Mouse (Mus musculus): ENCODE results near the gene Fam189b. TPM values are rescaled to one million over a fixed set of nuclear protein-coding genes. Genes with fewer than 3 reads are reported as not detected.

Fam189b gene
- polyA plus RNA-seq, 2 experiments: 34.5 to 95.5 TPM

DNA sequence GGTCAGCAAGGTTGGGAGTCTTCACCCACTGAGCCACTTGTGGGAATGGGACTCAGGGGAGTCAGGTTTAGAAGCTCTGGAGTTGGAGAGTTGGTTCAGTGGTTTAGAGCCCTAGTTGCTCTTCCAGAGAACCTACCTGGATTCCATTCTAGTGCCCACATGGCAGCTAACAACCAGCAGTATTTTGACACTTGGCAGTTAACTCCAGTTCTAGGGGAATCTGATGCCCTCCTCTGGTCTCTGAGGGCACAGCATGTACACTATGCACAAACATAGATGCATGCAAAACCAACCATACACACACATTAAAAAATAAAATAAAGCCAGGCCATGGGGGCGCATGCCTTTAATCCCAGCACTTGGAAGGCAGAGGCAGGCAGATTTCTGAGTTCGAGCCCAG, 10.9 kb downstream of the Fam189b start:
- ATAC-seq (ENCODE audit: low FRiP score, low read depth) (no peak), DNase-seq (ENCODE audit: low spot score) (no peak)
- Histone ChIP-seq H3K36me3 (ENCODE audit: control insufficient read depth, insufficient read depth, low read length) (peaks cover 2% of the 10 kb centered on the region), H3K4me2 (replicated peaks; ENCODE audit: low read depth, low read length, severe bottlenecking) (no peak overlapping the region), H3K4me1 (ENCODE audit: control insufficient read depth, insufficient read depth, low read length) (peaks cover 8% of the 10 kb centered on the region), H3K4me3 (replicated peaks; ENCODE audit: low read length) (no peak overlapping the region), H3K27me3 (ENCODE audit: control insufficient read depth, insufficient read depth, low read length) (no peaks in the 10 kb centered on the region), H3K9me3 (ENCODE audit: control insufficient read depth, low read length) (no peaks in the 10 kb centered on the region), H3K27ac (replicated peaks; ENCODE audit: low read depth, low read length) (no peak overlapping the region), H3K9ac (ENCODE audit: low read depth, low read length, severe bottlenecking) (no peak overlapping the region)
- WGBS: 91% methylated on average over 2 of the region's 2 CpGs
- no peak for TF ChIP-seq POLR2A (IDR thresholded peaks at IDR 0.05; ENCODE audit: borderline replicate concordance, extremely low read depth, insufficient read depth, insufficient read length)

DNA sequence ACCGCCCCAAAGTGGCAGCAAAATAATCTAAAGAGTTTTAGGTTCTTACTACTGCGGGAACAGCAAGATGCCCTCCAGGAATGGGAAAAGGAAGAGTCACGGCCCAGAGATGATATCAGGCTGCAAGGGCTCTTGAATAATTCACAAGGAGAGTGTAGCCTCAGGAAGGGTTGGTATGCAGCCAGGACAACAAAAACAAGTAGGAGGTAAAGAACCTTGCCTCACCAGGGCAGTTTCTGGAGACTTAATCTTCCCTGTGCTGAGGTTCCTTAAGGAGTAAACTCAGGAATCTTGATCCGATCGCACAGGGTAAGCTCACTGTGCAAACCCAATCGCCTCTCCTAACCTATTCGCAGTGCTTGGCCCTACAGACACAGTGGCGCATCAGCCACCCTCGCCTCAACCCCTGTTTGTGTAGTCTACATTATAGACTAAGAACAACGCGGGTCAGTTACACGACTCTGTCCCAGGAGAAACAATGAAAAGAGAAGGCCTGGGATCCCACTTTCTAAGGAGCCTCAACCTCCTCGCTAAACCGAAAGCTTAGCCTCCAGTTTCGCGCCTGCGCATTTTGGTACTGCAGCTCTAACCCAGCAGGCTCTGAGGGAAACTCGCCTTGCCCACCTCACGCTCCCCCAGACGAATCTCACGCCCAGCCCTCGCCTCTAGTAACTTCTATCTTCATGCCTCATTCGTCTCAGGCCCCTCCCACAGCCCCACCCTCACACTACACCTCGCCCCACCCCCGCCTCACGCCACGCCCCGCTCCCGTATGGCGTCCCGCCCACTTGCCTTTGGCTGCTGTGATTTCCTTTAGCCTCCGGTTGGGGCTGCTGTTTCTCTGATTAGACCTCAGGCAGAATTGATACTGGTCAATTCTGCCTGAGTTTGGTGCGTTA, 13.3 kb downstream of the Fam189b start:
- TF ChIP-seq POLR2A (IDR thresholded peaks at IDR 0.05; ENCODE audit: borderline replicate concordance, extremely low read depth, insufficient read depth, insufficient read length): peak; percentile 76; the same call in 1 of the 2 replicates
- no peaks in the 10 kb centered on the region for H3K9me3 ChIP-seq (ENCODE audit: control insufficient read depth, low read length)
- peak overlapping the region; percentile 40 for H3K4me3 ChIP-seq (replicated peaks; ENCODE audit: low read length)
- peak overlapping the region; percentile 60 for H3K9ac ChIP-seq (ENCODE audit: low read depth, low read length, severe bottlenecking)
- 11% methylated on average over 33 of the region's 33 CpGs for WGBS
- peak; percentile 96 for DNase-seq (ENCODE audit: low spot score)
- peaks cover 8% of the 10 kb centered on the region for H3K4me1 ChIP-seq (ENCODE audit: control insufficient read depth, insufficient read depth, low read length)
- H3K27me3 ChIP-seq (ENCODE audit: control insufficient read depth, insufficient read depth, low read length): no peaks in the 10 kb centered on the region
- H3K4me2 ChIP-seq (replicated peaks; ENCODE audit: low read depth, low read length, severe bottlenecking): peak overlapping the region; percentile 66
- peak overlapping the region; percentile 67 for H3K27ac ChIP-seq (replicated peaks; ENCODE audit: low read depth, low read length)
- ATAC-seq (ENCODE audit: low FRiP score, low read depth): peak; percentile 96
- no peaks in the 10 kb centered on the region for H3K36me3 ChIP-seq (ENCODE audit: control insufficient read depth, insufficient read depth, low read length)

DNA sequence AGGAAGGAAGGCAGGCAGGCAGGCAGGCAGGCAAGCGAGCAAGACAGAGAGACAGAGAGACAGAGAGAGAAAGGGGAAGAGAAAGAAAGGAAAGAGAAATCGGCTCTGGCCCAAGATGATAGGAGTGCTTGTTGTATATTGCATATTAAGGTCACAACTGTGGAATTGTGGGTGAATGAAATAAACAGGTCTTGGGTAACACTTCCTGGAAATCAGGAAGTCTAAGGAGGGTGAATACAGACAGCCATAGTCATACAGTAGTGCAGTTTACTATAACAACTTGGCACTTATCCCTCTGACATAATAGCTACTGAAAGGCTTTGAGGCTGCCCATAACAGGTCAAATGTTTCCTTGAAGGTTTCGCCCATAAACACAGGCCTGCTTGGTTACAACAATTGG, 16.9 kb downstream of the Fam189b start:
- H3K27ac ChIP-seq (replicated peaks; ENCODE audit: low read depth, low read length): no peak overlapping the region
- no peak overlapping the region for H3K4me3 ChIP-seq (replicated peaks; ENCODE audit: low read length)
- ATAC-seq (ENCODE audit: low FRiP score, low read depth): no peak
- no peak overlapping the region for H3K9ac ChIP-seq (ENCODE audit: low read depth, low read length, severe bottlenecking)
- no peak for DNase-seq (ENCODE audit: low spot score)
- H3K4me1 ChIP-seq (ENCODE audit: control insufficient read depth, insufficient read depth, low read length): peaks cover 12% of the 10 kb centered on the region
- no peaks in the 10 kb centered on the region for H3K9me3 ChIP-seq (ENCODE audit: control insufficient read depth, low read length)
- no peaks in the 10 kb centered on the region; the same call in 1 of the 2 replicates for H3K36me3 ChIP-seq (ENCODE audit: control insufficient read depth, insufficient read depth, low read length)
- TF ChIP-seq POLR2A (IDR thresholded peaks at IDR 0.05; ENCODE audit: borderline replicate concordance, extremely low read depth, insufficient read depth, insufficient read length): no peak
- no peak overlapping the region for H3K4me2 ChIP-seq (replicated peaks; ENCODE audit: low read depth, low read length, severe bottlenecking)
- H3K27me3 ChIP-seq (ENCODE audit: control insufficient read depth, insufficient read depth, low read length): no peaks in the 10 kb centered on the region
- 76% methylated on average over 3 of the region's 3 CpGs for WGBS

DNA sequence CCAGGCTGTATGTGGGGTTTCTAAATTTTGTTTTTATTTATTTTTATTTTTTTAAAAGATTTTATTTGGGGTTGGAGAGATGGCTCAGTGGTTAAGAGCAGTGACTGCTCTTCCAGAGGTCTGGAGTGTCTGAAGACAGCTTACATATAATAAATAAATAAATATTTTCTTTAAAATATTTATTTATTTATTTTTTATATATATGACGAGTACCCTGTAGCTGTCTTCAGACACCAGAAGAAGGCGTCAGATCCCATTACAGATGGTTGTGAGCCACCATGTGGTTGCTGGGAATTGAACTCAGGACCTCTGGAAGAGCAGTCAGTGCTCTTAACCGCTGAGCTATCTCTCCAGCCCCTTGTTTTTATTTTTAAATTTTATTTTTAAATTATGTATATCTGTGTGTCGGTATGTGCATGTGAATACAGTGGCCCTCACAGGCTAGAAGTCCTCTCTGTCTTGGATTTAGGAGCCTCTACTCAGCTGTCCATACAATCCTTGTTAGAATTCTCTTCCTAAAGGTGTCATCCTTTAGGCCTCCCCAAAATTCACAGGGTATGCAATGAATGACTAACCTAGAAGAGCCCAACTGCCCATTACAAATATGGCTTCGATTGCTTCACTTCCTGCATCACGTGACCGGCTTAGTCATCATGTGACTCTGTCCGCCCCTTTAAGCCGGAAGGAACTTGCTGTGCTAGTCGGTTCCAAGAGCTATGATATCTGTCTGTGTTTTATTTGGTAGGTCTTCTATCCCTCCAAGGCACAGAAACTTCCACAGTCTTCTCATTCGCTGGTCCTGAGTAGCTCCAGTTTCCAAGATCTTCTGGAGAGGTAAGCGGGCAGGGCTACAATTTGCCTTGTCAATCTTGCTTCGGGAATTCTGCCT, 19.6 kb downstream of the Fam189b start, which contains the start of gene Gba:
Gene Gba, plus strand, starts transcription at position 676 of the 889 bp plus-strand sequence.
- Histone ChIP-seq H3K9ac (ENCODE audit: low read depth, low read length, severe bottlenecking) (peak within 1 kb of the TSS; percentile 43), H3K4me3 (replicated peaks; ENCODE audit: low read length) (peak within 1 kb of the TSS; percentile 46), H3K27me3 (ENCODE audit: control insufficient read depth, insufficient read depth, low read length) (no peaks in the 10 kb centered on the region), H3K4me2 (replicated peaks; ENCODE audit: low read depth, low read length, severe bottlenecking) (peak within 1 kb of the TSS; percentile 52), H3K4me1 (ENCODE audit: control insufficient read depth, insufficient read depth, low read length) (peaks cover 4% of the 10 kb centered on the region), H3K36me3 (ENCODE audit: control insufficient read depth, insufficient read depth, low read length) (peaks cover 24% of the 10 kb centered on the region), H3K27ac (replicated peaks; ENCODE audit: low read depth, low read length) (no peak within 1 kb of the TSS), H3K9me3 (ENCODE audit: control insufficient read depth, low read length) (no peaks in the 10 kb centered on the region)
- ATAC-seq (ENCODE audit: low FRiP score, low read depth) (peak; percentile 92), DNase-seq (ENCODE audit: low spot score) (peak; percentile 97)
- WGBS: 27% methylated on average over 13 of the region's 13 CpGs
- TF ChIP-seq POLR2A (IDR thresholded peaks at IDR 0.05; ENCODE audit: borderline replicate concordance, extremely low read depth, insufficient read depth, insufficient read length): no peak

DNA sequence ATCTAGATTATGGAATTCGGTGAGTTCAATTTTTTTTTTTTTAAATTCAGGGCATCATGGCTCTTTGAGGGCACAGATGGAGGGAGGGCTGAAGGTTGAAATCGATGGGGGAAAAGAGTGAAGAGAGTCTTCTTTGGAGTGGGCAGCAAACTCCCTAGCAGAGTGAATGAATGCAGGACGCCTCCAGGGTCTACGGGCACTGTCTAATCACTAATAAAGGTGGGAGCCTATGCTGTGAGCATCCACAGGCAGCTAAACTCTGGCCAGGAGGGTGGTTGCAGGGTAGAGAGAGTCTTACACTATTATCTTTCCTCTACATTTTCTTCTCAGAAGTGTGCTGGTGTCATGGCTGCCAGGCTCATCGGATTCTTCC, 20.2 kb downstream of the Fam189b start:
- peak overlapping the region; percentile 46 for H3K4me3 ChIP-seq (replicated peaks; ENCODE audit: low read length)
- ATAC-seq (ENCODE audit: low FRiP score, low read depth): no peak
- WGBS: 36% methylated on average over 5 of the region's 5 CpGs
- no peak for DNase-seq (ENCODE audit: low spot score)
- no peak overlapping the region for H3K27ac ChIP-seq (replicated peaks; ENCODE audit: low read depth, low read length)
- TF ChIP-seq POLR2A (IDR thresholded peaks at IDR 0.05; ENCODE audit: borderline replicate concordance, extremely low read depth, insufficient read depth, insufficient read length): no peak
- peaks cover 30% of the 10 kb centered on the region for H3K36me3 ChIP-seq (ENCODE audit: control insufficient read depth, insufficient read depth, low read length)
- H3K9ac ChIP-seq (ENCODE audit: low read depth, low read length, severe bottlenecking): peak overlapping the region; percentile 43
- H3K9me3 ChIP-seq (ENCODE audit: control insufficient read depth, low read length): no peaks in the 10 kb centered on the region
- H3K27me3 ChIP-seq (ENCODE audit: control insufficient read depth, insufficient read depth, low read length): no peaks in the 10 kb centered on the region
- peaks cover 4% of the 10 kb centered on the region for H3K4me1 ChIP-seq (ENCODE audit: control insufficient read depth, insufficient read depth, low read length)
- H3K4me2 ChIP-seq (replicated peaks; ENCODE audit: low read depth, low read length, severe bottlenecking): peak overlapping the region; percentile 52

Data from limb, embryonic 14.5 days (tissue).